Mouse (Mus musculus): ENCODE results near the gene Mmab.

DNA sequence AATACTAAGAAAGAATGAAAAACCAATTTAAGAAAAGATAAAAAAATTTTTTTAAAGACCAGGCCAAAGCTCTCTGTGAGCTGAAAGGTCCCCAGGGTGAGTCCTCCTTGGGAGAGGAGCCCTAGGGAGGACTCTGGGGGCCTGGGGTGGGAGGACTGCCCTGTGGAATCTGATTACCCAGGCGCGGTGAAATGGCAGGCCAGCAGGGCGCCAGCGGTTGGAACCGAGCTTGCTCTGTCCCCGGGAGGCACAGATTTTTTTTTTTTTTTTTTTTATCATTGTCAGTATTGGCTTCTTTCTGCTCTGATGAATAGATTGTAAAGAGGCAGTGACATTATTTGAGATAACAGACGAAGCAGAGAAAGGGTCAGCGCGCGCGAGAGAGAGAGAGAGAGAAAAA lies 23.2 kb upstream of the Mmab start:
- TF ChIP-seq POLR2A (IDR thresholded peaks at IDR 0.05; ENCODE audit: low read depth, low read length), result no peak
- no peak for TF ChIP-seq CTCF (conservative IDR thresholded peaks at IDR 0.05; ENCODE audit: insufficient read depth, insufficient read length, low read depth, low read length)
